Mouse (Mus musculus): ENCODE results near the gene Grap.

Gene Grap

DNA sequence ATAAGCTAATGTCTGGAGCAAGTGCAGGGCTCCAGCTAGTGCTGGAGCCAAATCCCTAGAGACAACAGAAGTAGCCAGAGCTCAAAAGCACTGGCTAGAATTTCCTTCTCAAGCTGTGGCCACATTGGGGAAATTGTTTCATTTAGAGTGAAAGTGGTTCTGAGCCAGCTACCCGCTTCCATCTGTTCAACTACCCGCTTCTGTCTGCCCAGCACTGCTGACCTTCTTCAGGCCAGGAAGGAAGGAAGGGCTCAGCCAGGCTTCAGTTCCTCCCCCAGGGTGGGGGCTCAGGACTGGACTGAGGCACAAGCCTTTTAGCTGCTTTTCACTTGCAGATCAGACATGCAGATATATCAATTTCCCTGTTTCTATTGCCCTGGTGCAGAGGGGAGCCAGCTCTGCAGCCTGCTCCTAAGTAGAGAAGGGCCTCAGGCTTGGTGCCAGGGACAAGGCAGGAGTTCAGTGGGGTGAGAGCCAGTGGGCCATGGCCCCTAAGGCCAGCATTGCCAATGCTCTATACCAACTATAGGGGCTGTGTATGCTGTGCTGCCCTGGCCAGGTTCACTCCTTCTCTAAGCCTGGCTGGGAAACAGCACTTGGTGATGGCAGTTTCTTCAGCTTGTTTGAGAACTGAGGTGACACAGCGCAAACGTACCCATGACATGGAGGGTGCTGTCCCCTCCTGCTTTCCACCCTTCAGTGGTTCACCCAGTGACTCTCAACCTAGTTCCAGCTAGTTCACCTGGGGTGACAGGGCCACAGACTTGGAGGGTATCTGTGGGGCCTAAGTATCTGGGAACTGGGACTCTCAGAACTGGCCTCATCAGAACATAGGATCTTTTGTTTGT lies 6.2 kb downstream of the Grap start:
- DNase-seq = no peak

DNA sequence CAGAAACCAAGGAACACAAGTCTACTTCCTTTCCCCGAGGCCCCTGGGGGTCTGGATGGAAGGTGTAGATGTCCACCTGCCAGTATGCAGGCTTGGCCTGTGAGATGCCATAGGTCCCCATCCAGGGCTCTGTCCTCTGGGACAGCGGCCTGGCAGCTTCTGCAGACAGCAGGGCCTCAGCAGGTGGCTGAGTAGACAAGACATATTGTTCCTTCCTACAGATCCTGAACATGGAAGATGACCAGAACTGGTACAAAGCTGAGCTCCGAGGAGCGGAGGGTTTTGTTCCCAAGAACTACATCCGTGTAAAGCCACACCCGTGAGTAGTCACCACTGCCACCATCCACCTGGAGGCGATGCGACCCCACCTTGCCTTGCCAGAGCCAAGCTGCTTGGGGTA lies 6.9 kb downstream of the Grap start:
- no peak for DNase-seq

DNA sequence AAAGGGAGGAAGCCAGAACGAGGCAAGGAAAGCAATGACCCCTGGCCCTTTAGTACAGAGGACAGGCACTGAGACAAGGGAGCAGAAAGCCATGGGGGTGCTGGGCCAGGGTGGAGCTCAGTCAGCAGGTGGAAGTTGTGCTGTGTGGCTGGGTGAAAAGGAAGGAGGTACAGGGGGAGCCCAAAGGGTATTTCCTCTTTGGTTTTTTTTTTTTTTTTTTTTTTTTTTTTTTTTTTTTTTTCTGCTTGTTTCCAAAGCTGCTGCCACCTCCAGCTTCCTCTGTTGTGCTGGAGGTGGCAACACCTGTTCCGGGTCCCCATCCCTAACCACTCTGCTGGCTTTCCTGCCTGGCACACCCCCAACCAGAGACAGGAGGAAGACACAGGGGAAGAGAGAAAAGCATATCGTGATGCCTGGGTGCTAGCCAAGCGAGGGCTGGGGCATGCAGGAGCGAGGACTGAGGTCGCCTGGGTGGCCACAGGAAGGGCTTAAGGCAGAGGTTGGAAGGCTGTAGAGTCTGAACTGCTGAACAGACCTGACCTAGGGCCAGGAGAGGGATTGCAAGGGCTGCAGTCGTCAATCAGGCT lies 7.8 kb downstream of the Grap start:
- peak; percentile 60 for DNase-seq

DNA sequence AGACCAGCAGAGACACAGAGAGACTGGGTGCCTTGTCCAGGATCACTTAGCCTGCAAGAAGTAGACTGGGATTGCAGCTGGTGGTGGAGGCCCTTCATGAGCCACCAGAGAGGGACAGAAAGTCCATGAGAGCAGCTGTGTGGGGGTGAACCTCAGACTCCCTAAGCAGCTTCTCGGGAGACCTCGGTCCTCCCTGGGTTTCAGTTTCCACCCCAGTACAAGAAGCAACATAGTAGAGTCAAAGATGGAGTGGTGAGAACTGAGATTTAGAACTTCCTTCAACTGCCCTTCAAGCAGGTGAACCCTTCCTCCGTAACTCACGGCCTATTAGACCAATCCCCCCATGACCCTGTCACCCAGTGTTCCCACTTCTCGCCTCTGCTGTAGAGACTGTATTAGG lies 9.1 kb downstream of the Grap start:
- DNase-seq = no peak

DNA sequence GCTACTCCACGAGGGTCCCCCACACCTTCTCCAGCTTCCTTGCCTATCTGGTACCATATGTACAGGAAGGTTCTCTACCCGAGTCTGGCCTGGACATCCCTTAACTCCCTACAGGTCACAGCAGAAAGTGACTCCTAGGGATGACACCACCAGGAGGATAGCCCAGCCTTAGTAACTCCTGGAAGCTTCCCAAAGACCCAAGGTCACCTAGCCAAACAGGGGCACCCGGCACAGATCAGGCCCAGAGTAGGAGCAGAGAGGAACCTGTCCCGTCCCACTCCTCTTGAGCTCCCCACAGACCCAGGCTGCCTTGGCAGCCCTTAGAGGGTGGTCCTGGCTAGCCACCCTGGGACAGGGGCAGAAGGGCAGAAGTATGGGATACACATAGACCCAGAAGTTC lies 12.3 kb downstream of the Grap start:
- DNase-seq = no peak

DNA sequence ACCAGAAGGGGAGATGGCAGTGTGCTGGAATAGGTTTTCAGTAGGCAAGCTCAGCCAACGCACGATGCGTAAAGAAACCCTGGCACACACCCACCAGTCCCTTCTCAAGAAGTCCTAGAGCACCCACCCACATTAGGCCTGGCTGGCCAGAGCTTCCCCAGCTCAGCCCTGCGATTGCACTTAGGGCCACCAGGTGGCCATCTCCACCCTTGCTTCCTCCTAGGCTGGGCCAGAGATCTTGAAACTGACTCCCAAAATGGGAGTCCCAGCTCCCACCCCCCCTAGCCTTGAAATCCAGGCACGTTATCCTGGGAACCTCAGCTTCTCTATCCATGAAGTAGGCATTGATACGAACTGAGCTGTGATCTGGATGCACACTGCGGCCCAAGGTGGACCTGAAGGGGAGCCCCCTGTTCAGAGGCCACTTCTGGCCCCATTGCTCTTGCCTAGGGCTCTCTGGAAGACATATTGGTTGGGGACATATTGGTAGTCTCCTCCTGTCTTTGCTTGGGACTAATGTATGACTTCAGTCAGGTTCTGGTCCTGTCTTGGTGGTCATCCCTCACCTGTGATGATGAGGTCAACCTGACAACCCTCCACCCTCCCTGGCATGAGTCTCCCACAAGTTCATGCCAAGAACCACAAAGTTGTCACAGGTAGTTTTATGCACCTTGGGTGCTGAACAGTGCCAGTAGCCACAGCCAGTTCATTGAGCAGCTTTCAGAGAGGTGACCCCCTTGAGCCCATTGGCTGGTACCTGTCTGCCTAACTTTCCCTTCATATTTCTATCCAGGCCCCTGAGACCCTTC lies 13.1 kb downstream of the Grap start:
- peak; percentile 61 for DNase-seq

DNA sequence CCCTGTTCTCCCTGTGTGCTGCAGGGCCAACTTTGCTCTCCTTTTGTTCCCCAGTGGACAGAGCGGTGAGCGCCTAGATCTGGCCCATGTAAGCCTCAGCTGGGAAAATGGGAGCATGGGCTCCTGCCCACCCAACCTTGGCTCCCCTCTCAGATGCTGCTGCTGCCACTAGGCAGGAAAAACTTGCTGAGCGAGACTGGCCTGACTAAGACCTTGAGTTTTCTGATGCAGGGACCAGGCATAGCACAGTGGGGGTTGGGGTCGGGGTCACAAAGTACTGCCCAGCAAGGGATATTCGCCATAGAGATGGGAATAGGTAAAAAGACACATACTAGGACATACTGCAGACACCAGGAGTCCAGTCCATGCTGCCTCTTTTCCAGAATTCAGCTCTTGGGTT lies 14.2 kb downstream of the Grap start:
- no peak for DNase-seq

DNA sequence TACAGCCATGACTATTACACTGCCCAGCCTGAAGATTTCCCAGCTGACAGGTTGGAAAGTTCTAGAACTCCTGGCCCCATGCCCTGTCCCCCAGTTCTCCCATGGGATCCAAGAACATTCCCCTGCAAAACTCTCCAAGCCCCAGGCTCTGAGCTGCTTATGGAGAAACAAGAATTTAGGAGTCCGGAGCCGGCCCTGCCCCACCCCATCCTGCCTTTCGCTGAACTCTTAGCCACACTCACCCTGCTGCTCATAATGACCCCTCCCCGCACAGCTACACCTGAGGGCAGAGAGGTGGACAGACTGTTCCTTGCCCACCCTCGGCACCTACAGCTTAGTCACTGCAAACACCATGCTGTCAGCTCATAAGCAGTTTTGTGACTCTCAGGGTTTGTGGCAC lies 14.7 kb downstream of the Grap start:
- no peak for DNase-seq

DNA sequence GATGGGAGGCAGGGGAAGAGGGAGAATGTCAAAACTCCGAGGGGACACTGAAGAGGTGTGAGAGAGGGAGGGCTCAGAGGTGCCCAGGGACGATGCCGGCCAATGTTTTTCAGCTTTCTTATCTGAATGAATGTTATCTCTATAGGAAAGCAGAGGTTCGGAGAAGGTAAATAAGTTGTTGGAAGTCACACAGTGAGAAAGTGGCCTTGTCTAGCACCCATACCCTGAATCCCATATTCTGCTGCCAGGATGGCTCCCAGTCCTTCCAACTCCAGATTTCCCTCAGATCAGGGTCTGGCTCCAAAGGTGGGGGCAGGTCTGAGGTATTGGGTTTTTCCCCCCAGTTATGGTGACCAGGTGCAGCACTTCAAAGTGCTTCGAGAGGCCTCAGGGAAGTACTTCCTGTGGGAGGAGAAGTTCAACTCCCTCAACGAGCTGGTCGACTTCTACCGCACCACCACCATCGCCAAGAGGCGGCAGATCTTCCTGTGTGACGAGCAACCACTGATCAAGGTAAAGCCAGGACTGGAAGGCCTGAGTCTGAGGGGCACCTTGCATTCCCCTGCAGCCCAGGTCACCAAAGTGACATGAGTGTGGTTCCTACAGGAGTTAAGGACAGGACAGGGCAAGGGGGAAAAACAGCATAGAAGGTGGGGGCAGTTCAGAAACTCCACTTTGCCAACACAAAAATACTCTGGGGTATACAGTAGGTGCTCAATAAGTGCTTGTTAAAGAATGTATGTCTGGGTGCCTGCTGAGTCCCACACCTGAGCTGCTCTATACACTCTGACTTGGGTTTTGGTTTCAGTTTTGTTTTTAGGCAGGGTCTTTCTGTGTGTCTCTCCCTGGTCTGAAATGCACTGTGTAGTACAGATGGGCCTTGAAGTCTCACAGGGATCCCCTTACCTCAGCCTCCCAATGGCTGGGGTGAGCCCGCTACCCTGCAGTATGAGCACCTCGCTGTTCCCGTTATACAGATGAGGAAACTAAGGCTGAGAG lies 16.7 kb downstream of the Grap start:
- DNase-seq = peak; percentile 55

DNA sequence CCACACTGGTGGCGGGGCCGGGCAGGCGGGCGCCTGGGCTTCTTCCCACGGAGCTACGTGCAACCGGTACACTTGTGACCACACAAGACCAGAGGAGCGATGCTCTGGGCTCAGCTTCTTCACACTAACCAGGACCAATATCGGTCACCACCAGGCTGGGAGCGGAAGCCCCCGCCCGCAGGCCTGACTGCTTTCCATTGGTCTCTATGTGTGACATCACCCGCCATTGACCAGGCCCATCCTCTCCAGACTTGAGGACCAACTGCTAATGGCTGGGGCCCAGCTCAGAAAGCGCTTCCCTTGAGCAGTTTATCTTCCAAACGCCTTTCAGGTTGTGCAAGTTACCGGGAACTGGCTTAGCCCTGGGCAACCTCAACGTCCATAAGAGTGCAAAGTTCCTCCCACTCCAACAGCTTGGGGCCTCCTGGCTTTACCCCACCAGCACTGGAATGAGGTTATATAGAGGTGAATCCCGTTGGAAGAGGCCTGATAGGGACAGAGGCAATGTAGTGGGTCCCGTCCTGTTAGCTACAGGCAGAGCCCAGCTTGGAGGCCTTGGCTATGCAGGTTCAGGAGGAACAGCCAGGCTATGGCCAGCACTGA lies 18.8 kb downstream of the Grap start:
- no peak for DNase-seq

DNA sequence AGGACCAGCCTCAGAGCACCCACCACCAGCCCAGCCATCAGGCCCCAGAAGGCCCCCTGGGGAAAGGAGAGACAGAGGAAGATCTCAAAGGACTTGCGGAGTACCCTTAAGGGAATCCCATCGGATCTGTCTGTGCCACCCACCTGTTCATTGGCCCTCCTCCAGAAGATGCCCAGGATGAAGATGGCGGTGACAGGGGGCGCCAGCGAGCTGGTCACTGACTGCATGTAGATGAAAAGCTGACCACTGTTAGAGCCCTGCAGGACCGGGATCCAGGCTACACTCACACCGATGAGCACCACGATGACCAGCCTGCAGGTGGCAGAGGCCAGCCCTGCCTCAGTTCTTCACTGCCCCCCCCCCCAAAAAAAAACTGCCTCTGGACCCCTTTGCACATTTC lies 20.6 kb downstream of the Grap start:
- DNase-seq = peak; percentile 68

DNA sequence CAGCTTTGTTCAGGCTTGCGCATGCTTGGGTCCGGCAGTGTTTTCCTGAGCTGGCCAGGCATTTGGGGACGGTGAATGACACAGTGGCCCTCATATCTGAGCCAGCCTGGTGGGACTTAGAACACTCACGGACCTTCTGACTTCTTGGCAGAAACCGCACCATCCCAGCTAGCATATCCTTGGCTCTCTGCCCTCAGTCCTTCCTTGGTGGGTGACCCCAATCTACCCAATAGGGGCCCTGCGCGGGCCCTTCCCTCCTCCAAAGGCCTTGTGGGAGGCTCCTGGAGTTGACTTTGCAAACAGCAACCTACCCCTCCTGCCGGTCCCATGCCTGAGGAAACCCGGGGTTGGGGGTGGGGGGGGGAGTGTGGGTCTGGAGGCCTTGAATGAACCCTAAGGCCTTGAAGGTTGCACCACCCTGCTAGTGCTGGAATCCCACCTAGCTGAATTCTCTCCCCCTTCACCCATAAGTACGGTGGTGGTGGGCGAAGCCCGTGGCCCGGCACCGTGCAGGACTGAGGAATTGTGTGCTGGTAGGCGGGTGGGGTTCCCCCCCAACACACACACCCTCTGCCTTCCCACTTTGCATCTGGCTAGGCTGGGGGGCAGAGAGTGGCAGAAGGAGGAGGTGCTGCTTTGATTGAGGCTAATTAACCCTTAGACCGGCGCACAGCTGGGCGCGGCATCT lies 21.2 kb downstream of the Grap start:
- no peak for DNase-seq

DNA sequence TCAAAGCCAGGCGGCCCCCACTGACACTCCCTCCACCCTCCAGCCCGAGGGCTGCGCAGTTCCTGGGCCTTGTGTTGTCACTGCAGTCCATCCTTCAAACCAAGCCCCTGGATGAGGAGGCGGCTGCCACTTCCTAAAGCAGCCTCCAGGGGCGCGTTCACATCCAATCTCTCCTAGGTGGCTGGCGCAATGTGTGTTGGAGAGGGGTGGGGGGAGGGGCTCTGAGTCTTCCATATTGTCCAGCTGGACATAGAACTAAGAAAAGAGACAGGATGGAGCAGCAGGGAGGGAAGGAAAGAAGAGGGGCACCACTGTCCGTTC lies 21.7 kb downstream of the Grap start:
- peak; percentile 70 for DNase-seq

DNA sequence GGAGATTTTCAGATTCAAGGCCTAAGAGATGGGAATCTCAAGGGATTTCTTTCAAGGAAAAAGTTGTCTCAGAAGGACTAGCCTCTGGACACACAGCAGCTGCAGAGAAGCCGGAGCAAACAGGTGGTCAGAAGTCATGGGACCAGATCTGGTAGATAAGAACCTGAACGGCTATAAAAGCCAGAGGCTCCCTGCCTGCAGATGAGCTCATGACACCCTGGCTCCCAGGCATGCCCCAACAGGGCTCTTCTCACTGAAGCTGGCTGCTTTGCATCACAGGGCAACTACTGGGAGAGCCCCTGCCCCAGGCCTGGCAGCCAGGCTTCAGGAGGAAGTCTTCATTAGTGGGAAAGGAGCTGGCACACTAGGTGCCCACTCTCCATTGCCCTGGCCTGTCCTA lies 22.3 kb downstream of the Grap start:
- no peak for DNase-seq

DNA sequence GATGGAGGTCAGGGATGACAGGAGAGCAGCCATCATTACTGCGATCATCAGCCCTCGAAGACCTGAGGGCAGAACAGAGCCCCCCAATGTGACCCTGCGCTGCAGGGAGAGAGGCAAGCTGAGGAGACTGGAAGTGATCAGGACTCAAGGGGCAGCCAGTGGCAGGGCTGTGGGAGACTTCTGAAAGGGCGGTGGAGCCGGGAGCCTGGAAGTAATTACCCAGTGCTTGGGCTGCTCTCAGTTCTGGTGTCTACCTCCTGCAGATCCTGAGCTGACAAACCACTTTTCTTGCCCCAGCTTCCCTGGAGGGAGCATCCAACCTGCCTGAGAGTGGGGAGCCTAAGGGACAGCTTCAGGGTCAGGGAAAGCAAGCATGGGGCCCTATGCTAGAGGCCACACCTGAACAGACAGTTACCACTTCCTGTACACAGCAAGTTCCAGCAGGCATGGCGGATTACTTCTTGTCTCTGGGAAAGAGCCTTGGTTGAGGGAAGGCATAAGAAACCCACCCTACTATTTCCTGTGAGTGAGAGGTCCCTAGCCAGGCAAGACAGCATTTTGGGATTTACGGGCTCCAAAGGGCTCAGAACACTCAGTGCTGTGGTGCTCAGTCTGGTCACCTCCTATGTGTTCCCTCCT lies 23.3 kb downstream of the Grap start:
- DNase-seq = no peak

DNA sequence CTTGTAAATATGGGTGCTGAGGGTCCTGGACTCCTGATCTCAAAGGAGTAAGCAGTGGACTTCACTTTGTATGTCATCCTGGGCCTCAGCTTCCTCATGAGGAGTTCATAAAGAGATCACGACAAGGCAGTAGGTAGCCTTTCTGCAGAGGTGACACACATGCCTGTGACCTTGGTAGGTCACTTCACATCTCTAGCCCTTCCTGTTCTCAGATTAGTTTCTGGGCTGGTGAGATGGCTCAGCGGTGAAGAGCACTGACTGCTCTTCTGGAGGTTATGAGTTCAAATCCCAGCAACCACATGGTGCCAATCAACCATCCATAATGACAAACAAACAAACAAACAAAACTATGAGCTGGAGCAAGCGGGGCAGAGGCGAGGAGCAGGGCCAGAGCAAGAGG lies 24.6 kb downstream of the Grap start:
- DNase-seq = no peak

DNA sequence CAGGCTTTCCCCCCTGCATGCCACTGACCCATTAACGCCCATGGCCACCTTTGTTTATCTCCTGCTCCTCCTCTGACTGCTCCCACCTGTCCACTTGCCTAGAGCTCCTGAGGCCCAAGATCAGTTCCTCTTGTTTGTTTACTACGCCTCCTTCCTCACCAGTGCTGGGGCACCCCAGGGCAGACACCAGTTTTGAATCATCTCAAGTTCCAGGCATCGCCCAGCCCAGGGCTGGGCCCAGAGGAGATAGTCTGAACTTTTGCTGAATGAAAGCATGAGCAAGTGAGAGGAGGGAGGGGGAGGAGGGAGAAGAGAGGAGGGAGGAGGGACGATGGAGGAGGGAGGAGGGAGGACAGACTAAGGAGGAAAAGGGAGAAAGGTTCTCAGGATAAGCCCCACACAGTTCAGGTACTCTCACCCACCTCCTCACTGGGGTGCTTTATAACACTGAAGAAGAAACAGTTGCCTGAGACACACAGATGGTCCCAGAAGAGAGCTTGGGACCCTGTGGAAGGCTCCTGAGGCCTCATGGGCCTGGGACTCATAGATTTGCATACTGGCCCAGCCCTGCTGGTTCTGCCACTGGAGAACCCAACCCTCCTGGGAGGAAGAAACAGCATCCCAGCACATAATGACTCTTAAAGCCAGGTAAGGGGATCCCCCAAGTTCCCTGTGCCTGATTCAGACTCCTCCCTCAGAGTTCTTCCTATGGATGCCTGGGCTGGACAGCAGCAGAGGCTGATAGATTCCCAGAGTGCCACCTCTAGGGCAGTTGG lies 26.2 kb downstream of the Grap start:
- no peak for DNase-seq

DNA sequence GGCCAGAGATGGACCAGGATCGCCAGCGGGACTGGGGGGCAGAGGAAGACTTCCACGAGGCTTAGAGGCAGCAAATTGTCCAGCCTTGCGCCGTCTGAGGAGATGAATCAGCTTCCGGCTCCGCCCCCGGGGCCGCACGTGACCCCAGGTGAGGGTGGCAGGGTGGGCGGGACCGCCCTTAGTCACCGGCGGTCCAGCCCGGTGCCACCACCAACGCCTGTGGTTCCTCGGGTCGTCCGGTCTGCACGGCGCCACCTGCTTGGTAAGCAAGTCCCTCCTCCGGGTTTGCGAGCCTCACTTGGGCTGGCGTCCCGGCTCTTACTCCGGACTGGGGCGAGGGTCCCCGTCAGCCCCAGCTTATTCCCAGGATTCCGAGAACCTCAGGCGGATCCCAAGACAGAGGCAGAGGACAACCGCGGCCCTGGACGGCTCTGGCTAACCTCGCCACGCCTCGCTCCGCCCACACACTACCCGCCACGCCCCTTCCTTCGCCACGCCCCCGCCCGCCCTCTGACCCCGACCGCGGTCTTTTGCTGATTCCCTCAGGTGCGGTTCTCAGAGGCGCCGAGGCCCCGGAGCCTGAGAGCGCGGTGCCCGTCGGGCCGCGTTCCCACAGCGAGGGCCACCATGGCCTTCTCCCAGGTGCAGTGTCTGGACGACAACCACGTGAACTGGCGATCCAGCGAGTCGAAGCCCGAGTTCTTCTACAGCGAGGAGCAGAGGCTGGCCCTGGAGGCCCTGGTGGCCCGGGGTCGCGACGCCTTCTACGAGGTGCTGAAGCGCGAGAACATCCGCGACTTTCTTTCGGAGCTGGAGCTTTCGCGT lies 31.1 kb downstream of the Grap start, which contains the start of gene Fam83g:
TSS of gene Fam83g (plus strand) at position 185 of the 825 bp plus-strand sequence.
- peak; percentile 89 for DNase-seq

DNA sequence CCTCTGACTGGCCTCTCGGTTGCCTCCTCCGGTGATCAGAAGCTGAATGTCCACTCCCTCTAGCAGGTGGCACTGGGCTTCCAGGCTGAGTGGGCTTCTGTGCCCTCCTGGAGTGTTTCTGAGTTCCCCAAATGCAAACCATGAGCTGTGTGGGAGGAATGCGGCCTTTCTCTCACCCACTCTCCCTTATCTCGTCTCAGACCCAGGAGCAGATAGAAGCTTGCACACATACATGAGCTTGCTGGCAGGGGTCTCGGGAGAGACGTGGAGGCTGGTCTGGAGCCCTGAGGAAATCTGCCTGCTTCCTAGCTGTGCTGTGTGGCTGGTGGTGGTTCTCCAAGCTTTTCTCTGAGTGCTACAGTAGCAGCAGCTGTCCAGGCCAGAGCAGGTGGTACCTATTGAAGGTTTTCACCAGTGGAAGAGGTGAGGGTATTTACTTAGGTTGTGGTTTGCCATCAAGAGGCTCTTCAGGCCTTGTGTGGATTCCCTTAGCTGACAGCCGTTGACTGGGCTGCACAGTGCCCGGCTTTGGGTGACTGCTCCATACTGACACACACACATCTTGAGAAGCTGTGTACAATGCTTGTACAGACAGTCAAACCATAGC lies 32.2 kb downstream of the Grap start:
- no peak for DNase-seq

Measured in thymus, postnatal 4 days (tissue).